Mouse (Mus musculus) MEL (cell line): ENCODE data around the gene Tuba1b.

Experiments
- CTCF ChIP-seq, 3 experiments: IDR thresholded peaks in 2 of 3; conservative IDR thresholded peaks in 1 of 3; 2 replicates each; pipeline ENCODE4 v1.5.1; 2011 to 2012; ENCODE audit warnings: low read length in 3 of 3, low read depth in 2 of 3, mild to moderate bottlenecking in 2 of 3, improper control_type of control experiment in 1 of 3, inconsistent platforms in 1 of 3, mixed read lengths in 1 of 3, moderate library complexity in 1 of 3; ENCODE audit not compliant: control insufficient read depth in 1 of 3, insufficient read depth in 1 of 3, poor library complexity in 1 of 3, severe bottlenecking in 1 of 3
- MXI1 ChIP-seq: IDR thresholded peaks from 2 replicates; pipeline ENCODE4 v1.6.1; 2011; ENCODE audit warnings: mild to moderate bottlenecking, low read depth, low read length, improper control_type of control experiment

DNA sequence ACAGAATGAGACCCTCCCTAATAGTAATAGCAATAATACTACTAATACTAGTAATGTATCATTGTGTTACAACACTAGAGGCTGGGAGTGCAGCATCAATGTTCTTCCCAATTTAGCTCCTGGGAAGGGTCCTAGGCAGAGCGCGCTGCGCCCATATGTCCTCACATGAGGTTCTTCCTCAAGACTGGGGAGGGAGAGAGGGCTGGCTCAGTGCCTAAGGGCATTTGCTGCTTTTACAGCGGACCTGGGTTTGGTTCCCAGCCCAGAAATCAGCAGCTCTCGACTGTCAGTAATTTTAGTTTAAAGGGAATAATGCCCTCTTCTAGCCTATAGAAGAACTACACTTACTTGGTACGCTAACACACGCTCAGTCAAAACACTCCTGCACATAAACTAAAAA lies 46.8 kb downstream of the Tuba1b start:
- no peak for TF ChIP-seq MXI1
- TF ChIP-seq CTCF (IDR thresholded peaks at IDR 0.05 in 2 of 3, conservative IDR thresholded peaks at IDR 0.05 in 1 of 3; ENCODE audit: control insufficient read depth in 1 of 3, insufficient read depth in 1 of 3, low read depth in 2 of 3, low read length in 3 of 3, poor library complexity in 1 of 3, severe bottlenecking in 1 of 3) = no peak
